Mouse (Mus musculus) C2C12 (cell line): ENCODE results near the gene Igf2r. TPM values are rescaled to one million over a fixed set of nuclear protein-coding genes. Genes with fewer than 3 reads are reported as not detected.

Source experiments
- H3K27me3 ChIP-seq: one replicate; pipeline ENCODE4 v1.6.1; 2011; ENCODE audit not compliant: control insufficient read depth, insufficient read depth, insufficient read length
- H3K36me3 ChIP-seq: one replicate; pipeline ENCODE4 v1.6.1; 2011; ENCODE audit not compliant: control insufficient read depth, insufficient read depth
- H3K4me3 ChIP-seq: one replicate; pipeline ENCODE4 v1.5.1; 2011; ENCODE audit warnings: mild to moderate bottlenecking, control low read depth; ENCODE audit not compliant: poor library complexity, insufficient read depth, severe bottlenecking
- H3K79me2 ChIP-seq: one replicate; pipeline ENCODE4 v1.6.1; 2011; ENCODE audit not compliant: control insufficient read depth, insufficient read depth
- H3K79me3 ChIP-seq: one replicate; pipeline ENCODE4 v1.6.1; 2011; ENCODE audit warnings: low read depth, control low read depth
- H3ac ChIP-seq: one replicate; pipeline ENCODE3; 2011; ENCODE audit warnings: low read depth; ENCODE audit not compliant: control insufficient read depth, insufficient read length
- CEBPB ChIP-seq: IDR thresholded peaks from one replicate; pipeline ENCODE4 v1.6.1; 2011; ENCODE audit warnings: low read depth, mild to moderate bottlenecking, control low read depth, moderate library complexity
- CTCF ChIP-seq: IDR thresholded peaks from one replicate; pipeline ENCODE4 v1.5.1; 2011; ENCODE audit not compliant: control insufficient read depth, insufficient read depth, insufficient read length
- FOSL1 ChIP-seq: IDR thresholded peaks from one replicate; pipeline ENCODE4 v1.8.0; 2011; ENCODE audit warnings: mild to moderate bottlenecking, low read length; ENCODE audit not compliant: poor library complexity, insufficient read depth, severe bottlenecking
- MAX ChIP-seq: IDR thresholded peaks from one replicate; pipeline ENCODE4 v1.6.1; 2011; ENCODE audit warnings: mild to moderate bottlenecking, control low read depth
- MYOD1 ChIP-seq: IDR thresholded peaks from one replicate; pipeline ENCODE4 v1.6.1; 2011; ENCODE audit warnings: low read depth; ENCODE audit not compliant: control insufficient read depth, insufficient read length
- MYOG ChIP-seq: IDR thresholded peaks from one replicate; pipeline ENCODE4 v1.6.1; 2011; ENCODE audit not compliant: control insufficient read depth, insufficient read length; ENCODE audit errors: extremely low read depth
- USF1 ChIP-seq: IDR thresholded peaks from one replicate; pipeline ENCODE4 v1.6.1; 2011; ENCODE audit warnings: low read depth, mild to moderate bottlenecking, control low read depth, moderate library complexity
- polyA plus RNA-seq: library from polyadenylated mRNA; unstranded; fragments of >200 nt; fragmentation: generic; extraction: Trizol; gene quantifications from one replicate; pipeline ENCODE4 v1.2.1, GENCODE M21; 2012; ENCODE audit warnings: missing spikeins

Gene Igf2r
- polyA plus RNA-seq, 1 experiment, result 2.3 TPM

DNA sequence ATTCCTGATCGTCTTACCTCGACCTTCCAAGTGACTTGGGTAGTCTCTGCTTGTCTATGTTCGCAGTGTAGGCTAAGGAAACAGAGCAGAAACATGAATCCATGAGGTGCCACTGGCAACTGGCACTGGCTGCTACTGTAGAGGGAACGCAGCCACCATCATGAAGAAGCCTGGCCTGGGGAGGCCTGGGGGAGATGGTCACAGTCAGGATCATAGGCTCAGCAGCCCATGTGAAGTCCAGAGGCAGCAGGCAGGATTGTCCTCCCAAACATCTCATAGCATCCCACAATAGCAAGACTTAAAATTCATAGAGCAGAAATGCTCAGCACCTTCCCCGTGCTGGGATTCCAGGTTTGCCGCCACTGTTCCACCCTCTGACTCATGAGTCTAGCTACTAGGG is 39.4 kb upstream of the Igf2r start:
- Histone ChIP-seq H3ac (no peak overlapping the region), H3K36me3 (no peaks in the 10 kb centered on the region), H3K79me3 (no peaks in the 10 kb centered on the region), H3K27me3 (peaks cover 13% of the 10 kb centered on the region), H3K79me2 (no peaks in the 10 kb centered on the region), H3K4me3 (no peak overlapping the region)
- TF ChIP-seq MAX, result no peak
- no peak for TF ChIP-seq MYOG
- no peak for TF ChIP-seq USF1
- no peak for TF ChIP-seq CEBPB
- no peak for TF ChIP-seq CTCF
- TF ChIP-seq MYOD1, result no peak

GRCm38 (mm10) chr17:12804584-12805445 is 35.4 kb upstream of the Igf2r start:
- no peaks in the 10 kb centered on the region for H3K36me3 ChIP-seq
- H3K79me2 ChIP-seq, result no peaks in the 10 kb centered on the region
- no peaks in the 10 kb centered on the region for H3K79me3 ChIP-seq
- peaks cover 10% of the 10 kb centered on the region for H3K27me3 ChIP-seq
- peak; percentile 17 for TF ChIP-seq USF1
- peak; percentile 44 for TF ChIP-seq FOSL1
- peak; percentile 63 for TF ChIP-seq MYOD1
- no peak for TF ChIP-seq MYOG
- no peak overlapping the region for H3ac ChIP-seq
- no peak overlapping the region for H3K4me3 ChIP-seq

DNA sequence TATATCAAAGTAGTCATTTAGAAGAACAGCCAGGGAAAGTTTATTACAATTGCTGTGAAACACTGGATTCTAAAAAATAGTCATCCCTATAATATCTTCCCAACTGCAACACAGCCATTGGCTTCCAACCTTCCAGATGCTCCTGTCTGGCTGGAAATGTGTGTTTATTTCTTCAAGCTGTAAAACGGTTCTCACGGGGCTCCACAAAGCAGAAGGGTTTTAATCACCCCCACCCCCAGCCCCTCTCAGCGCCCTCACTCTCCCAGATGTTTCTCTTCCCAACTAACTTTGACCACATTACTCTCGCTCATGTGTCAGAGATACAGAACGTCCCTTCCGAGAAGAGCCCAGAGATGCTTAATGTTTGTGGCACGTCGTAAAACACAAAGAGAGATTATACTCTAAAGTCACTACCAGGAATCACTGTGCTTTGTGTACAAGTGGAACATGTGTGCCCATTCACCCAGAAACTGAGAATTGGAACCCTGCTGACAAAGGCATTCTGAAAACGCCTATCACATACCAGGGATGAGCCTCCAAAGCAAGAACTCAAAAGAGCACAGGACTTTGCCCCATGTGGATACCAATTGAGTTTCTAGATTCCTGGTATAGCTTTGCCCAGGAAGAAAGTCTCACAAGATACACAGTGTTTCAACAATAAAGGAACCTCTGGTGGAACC is 32.5 kb upstream of the Igf2r start:
- no peaks in the 10 kb centered on the region for H3K36me3 ChIP-seq
- peaks cover 6% of the 10 kb centered on the region for H3K27me3 ChIP-seq
- H3K4me3 ChIP-seq, result no peak overlapping the region
- no peak overlapping the region for H3ac ChIP-seq
- TF ChIP-seq MYOD1, result no peak
- TF ChIP-seq CTCF, result no peak
- H3K79me3 ChIP-seq, result no peaks in the 10 kb centered on the region
- no peaks in the 10 kb centered on the region for H3K79me2 ChIP-seq

DNA sequence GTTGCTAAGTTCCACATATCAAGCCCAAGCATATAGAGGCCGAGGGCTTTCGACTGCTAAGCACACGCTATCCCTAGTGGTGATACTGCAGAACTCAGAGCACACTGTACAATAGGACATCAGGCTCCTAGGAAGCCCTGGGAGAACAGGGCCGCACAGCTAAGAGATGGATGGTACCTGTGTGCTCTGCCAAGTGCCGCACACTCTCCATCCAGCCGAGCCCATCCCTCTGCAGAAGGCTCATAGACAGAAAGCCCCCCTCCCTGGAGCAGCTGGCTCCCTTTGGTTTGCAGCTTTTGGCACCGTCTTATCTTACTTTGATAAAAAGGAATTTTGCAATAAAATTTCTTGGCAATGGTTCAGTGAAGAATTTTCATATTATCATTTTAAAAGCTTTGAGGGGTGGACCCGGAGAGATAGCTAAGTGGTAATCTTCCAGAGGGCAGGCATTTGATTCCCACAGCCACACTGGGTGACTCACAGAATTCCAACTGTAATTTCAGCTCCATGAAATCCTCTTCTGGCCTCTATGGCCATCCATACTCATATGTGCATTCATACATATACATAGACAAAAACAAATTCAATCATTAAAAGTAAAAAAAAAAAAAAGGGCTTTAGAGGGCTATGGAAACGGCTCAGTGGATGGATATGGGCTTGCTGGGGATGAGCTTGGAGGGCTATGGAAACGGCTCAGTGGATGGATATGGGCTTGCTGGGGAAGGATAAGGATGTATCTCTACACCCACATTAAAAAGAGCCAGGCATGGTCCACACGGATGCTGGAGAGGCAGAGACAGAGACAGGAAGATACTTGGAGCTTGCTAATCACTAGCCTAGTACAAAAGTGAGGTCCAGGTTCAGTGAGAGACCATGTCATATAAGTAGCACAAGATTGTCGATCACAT is 30.2 kb upstream of the Igf2r start:
- Histone ChIP-seq H3K27me3 (peaks cover 3% of the 10 kb centered on the region), H3K36me3 (no peaks in the 10 kb centered on the region), H3K79me3 (no peaks in the 10 kb centered on the region), H3ac (no peak overlapping the region), H3K4me3 (no peak overlapping the region), H3K79me2 (no peaks in the 10 kb centered on the region)
- TF ChIP-seq MYOG, result no peak
- TF ChIP-seq MYOD1, result no peak
- no peak for TF ChIP-seq CTCF
- TF ChIP-seq USF1, result no peak
- no peak for TF ChIP-seq FOSL1
- no peak for TF ChIP-seq MAX
- TF ChIP-seq CEBPB, result no peak

GRCm38 (mm10) chr17:12798571-12798970 is 29.1 kb upstream of the Igf2r start:
- Histone ChIP-seq H3K4me3 (no peak overlapping the region), H3K79me3 (no peaks in the 10 kb centered on the region), H3ac (no peak overlapping the region), H3K27me3 (peaks cover 3% of the 10 kb centered on the region), H3K79me2 (no peaks in the 10 kb centered on the region), H3K36me3 (no peaks in the 10 kb centered on the region)
- TF ChIP-seq MAX, result no peak
- TF ChIP-seq USF1, result no peak
- TF ChIP-seq MYOG, result no peak
- no peak for TF ChIP-seq FOSL1
- no peak for TF ChIP-seq CTCF
- no peak for TF ChIP-seq CEBPB
- no peak for TF ChIP-seq MYOD1
